Mouse (Mus musculus) liver, embryonic 14.5 days (tissue): ENCODE data around the gene Glra3.

Experiments used
- CTCF ChIP-seq: IDR thresholded peaks from 2 replicates; pipeline ENCODE4 v1.5.1; 2016; ENCODE audit warnings: antibody characterized with exemption, low read depth, control low read depth
- EP300 ChIP-seq: IDR thresholded peaks from 2 replicates; pipeline ENCODE4 v1.6.1; 2016; ENCODE audit warnings: antibody characterized with exemption, low read depth

GRCm38 (mm10) chr8:56054324-56054723 lies 114.1 kb downstream of the Glra3 start:
- TF ChIP-seq CTCF = no peak
- no peak for TF ChIP-seq EP300
